Mouse (Mus musculus) kidney, adult 2 months (tissue): Measurements from ENCODE around the gene Zbtb2.

ENCODE experiments used
- CTCF ChIP-seq: fragments of 200-500 bp; conservative IDR thresholded peaks from 2 replicates; pipeline ENCODE4 v1.5.1; 2011; ENCODE audit warnings: low read depth, mild to moderate bottlenecking, control low read depth, low read length, moderate library complexity, mixed read lengths; ENCODE audit not compliant: insufficient read depth, insufficient read length
- POLR2A ChIP-seq: fragments of 200-500 bp; IDR thresholded peaks from one replicate; pipeline ENCODE4 v1.6.1; 2011; ENCODE audit warnings: low read depth, low read length, control low read depth

DNA sequence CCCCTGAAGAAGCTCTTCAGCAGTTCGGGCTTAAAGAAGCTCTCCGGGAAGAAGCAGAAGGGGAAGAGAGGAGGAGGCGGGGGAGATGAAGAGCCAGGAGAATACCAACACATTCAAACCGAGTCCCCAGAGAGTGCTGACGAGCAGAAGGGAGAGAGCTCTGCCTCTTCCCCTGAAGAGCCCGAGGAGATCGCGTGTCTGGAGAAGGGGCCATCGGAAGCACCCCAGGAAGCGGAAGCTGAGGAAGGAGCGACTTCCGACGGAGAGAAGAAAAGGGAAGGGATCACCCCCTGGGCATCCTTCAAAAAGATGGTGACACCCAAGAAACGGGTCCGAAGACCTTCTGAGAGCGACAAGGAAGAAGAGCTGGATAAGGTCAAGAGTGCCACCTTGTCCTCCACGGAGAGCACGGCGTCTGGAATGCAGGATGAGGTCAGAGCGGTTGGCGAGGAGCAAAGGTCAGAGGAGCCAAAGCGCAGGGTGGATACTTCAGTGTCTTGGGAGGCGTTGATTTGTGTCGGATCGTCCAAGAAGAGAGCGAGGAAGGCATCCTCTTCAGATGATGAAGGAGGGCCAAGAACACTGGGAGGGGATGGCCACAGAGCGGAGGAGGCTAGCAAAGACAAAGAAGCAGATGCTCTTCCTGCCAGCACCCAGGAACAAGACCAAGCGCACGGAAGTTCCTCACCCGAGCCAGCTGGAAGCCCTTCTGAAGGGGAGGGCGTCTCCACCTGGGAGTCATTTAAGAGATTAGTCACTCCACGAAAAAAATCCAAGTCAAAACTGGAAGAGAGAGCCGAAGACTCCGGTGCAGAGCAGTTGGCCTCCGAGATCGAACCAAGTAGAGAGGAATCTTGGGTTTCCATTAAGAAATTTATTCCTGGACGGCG is 33.3 kb downstream of the Zbtb2 start:
- TF ChIP-seq CTCF: no peak
- TF ChIP-seq POLR2A: no peak
